Mouse (Mus musculus) left cerebral cortex, adult 6 months (tissue): ENCODE results near the gene Cntn2. TPM values are rescaled to one million over a fixed set of nuclear protein-coding genes. Genes with fewer than 3 reads are reported as not detected.

Experiments used
- long read RNA-seq, 2 experiments: library from polyadenylated mRNA; unstranded; transcript quantifications; one replicate each; pipeline ENCODE4 v2.0.0; 2019 to 2020
- polyA plus RNA-seq: library from polyadenylated mRNA; unstranded; fragments of <200 nt; fragmentation: Nextera tagmentation; gene quantifications from 2 replicates; pipeline ENCODE4 v1.2.3, GENCODE M21; 2021

The Cntn2 gene
- 14.3 and 15.3 TPM in 2 replicates for polyA plus RNA-seq
- long read RNA-seq, experiment 1, full-length matches to known transcripts: 12 of 73 reads
- long read RNA-seq, experiment 1, partial matches to known transcripts: 23 of 73 reads
- long read RNA-seq, experiment 1, other reads (novel, unspliced or antisense): 38 of 73 reads
- long read RNA-seq, experiment 2, partial matches to known transcripts: 5 of 27 reads
- long read RNA-seq, experiment 2, other reads (novel, unspliced or antisense): 22 of 27 reads

DNA sequence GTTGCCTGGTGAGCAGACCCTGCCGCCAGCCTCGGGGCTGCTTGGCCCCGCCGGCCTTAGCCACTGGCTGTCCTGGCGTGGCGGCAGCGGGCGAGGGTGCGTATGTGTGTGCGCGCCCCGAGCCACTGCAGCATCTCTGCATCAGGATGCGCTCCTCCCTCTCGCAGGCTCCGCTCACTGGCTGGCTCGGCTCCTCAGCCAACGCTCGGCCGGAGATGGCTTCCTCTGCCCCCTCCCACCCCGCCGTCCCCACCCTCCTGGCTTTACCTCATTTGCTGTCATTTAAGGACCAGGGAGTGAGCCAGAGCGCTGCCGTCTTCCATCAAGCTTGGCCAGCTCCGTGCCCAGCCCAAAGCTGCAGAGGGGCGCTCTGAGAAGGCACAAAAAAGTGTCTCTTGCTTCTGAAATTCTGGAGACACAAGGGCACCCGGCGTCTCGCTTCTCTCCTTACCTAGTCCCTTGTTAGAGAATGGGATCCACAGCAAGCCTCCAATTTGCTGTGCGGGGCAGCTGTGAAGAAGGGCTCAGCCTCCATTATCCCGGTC is at the start of gene Cntn2:
TSS of gene Cntn2 (minus strand) at position 495 of the 545 bp plus-strand sequence.

DNA sequence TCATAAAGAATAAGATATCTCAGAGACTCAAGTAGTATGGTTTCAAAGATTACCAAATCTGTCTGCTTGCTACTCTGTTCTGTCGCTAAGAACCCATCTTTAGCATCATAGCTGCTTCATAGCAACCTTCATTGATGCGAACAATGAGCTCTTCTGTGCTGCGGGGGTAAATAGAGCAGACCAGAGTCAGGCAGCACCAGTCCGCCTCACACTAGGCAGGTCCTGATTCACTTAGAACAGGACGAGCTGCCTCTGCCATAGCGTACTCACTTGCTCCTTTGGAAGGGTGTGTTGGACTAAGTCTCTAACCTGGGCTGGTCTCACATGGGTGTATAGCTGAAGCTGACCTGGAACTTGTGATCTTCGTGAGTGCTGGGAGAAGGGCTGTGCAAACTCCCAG is 37.0 kb downstream of the Cntn2 start, which contains the start of gene Tmem81:
TSS of gene Tmem81 (plus strand) at position 173 of the 400 bp plus-strand sequence.

DNA sequence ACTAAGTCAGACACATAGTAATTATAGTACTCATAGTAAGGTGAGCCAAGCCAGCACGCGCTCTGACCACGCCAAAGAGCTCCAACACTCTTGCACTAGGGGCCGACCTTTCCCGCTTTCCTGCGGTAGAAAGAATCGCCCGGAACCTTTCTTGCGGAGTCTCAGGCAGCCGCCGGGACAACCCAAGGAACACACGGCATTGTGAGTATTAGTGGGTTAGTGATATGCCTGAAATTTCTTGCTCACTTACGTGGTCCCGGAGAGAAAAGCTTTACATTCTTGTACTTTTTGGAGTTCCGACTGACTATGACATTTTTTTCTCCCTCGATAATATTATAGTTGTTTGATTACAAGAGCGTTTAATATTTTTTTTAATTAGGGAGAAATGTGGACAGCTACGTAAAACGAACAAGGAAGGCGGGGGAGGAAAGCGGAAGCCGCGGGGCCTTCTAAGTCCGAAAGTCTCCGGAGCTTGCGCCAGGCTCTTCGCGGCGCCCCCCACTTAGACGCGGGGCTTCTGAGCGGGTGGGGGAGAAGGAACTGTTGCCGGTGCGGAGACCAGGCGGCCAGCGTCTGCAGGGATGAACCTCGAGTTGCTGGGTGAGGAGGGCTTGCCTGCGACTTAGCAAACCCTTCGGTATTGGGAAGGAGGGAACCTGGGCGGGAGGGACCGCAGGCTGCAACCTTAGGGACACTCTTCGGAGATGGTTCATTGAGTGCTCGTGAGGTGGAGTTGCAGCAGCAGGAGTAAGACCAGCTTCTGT is 65.9 kb downstream of the Cntn2 start, which contains the start of gene Rbbp5:
TSS of gene Rbbp5 (plus strand) at position 438 of the 764 bp plus-strand sequence.

Other genes with a start within 250 kb of the Cntn2 start
- 4.8 and 10.4 TPM in 2 replicates for gene Klhdc8a, start 244.6 kb downstream of the Cntn2 start, polyA plus RNA-seq
- 0.28 and 0.38 TPM in 2 replicates for gene Nuak2, start 227.1 kb downstream of the Cntn2 start, polyA plus RNA-seq
- 29.9 and 33.5 TPM in 2 replicates for gene Tmcc2, start 152.0 kb downstream of the Cntn2 start, polyA plus RNA-seq
- 6.3 and 6.4 TPM in 2 replicates for gene Dstyk, start 125.7 kb downstream of the Cntn2 start, polyA plus RNA-seq
- 21.7 and 31.7 TPM in 2 replicates for gene Rbbp5, start 65.9 kb downstream of the Cntn2 start, polyA plus RNA-seq
- 1.1 and 2.2 TPM in 2 replicates for gene Tmem81, start 37.0 kb downstream of the Cntn2 start, polyA plus RNA-seq
- gene Nfasc, start 198.5 kb upstream of the Cntn2 start, polyA plus RNA-seq: 20.1 and 37.4 TPM in 2 replicates